Mouse (Mus musculus) ES-Bruce4 (cell line): ENCODE data around the gene Pyroxd2. TPM values are rescaled to one million over a fixed set of nuclear protein-coding genes. Genes with fewer than 3 reads are reported as not detected.

Experiments used
- H3K27ac ChIP-seq: 2 replicates; pipeline ENCODE4 v1.5.1; 2012; ENCODE audit warnings: low read length, inconsistent platforms; ENCODE audit not compliant: insufficient read depth
- H3K27me3 ChIP-seq: 2 replicates; pipeline ENCODE4 v1.6.1; 2012; ENCODE audit warnings: mild to moderate bottlenecking, low read length, inconsistent platforms; ENCODE audit not compliant: control insufficient read depth, poor library complexity, insufficient read depth, severe bottlenecking
- H3K36me3 ChIP-seq: 2 replicates; pipeline ENCODE4 v1.6.1; 2012; ENCODE audit warnings: inconsistent platforms, mild to moderate bottlenecking, low read length, moderate library complexity; ENCODE audit not compliant: control insufficient read depth, poor library complexity, insufficient read depth, severe bottlenecking
- H3K4me1 ChIP-seq: one replicate; pipeline ENCODE4 v1.8.1; 2011; ENCODE audit warnings: low read length; ENCODE audit not compliant: control insufficient read depth, insufficient read depth
- H3K4me3 ChIP-seq: 2 replicates; pipeline ENCODE4 v1.5.1; 2011; ENCODE audit warnings: low read depth, mild to moderate bottlenecking, low read length
- H3K9ac ChIP-seq: 2 replicates; pipeline ENCODE4 v1.6.1; 2012; ENCODE audit warnings: low read depth, mild to moderate bottlenecking, inconsistent platforms; ENCODE audit not compliant: poor library complexity, severe bottlenecking
- H3K9me3 ChIP-seq: replicated peaks from 2 replicates; pipeline ENCODE4 v1.6.1; 2012; ENCODE audit warnings: mild to moderate bottlenecking, low read length, inconsistent platforms; ENCODE audit not compliant: control insufficient read depth, poor library complexity, insufficient read depth, severe bottlenecking
- CTCF ChIP-seq: IDR thresholded peaks from one replicate; pipeline ENCODE4 v1.8.1; 2011; ENCODE audit warnings: low read depth, low read length
- EP300 ChIP-seq: IDR thresholded peaks from 2 replicates; pipeline ENCODE4 v1.6.1; 2011; ENCODE audit warnings: low read depth, low read length; ENCODE audit not compliant: insufficient read depth
- POLR2A ChIP-seq: IDR thresholded peaks from one replicate; pipeline ENCODE4 v1.8.1; 2011; ENCODE audit warnings: low read length; ENCODE audit not compliant: insufficient read depth
- polyA plus RNA-seq: library from polyadenylated mRNA; stranded (reverse); fragments of >200 nt; gene quantifications from 2 replicates; pipeline ENCODE4 v1.2.4, GENCODE M21; 2011; ENCODE audit warnings: low read depth; ENCODE audit not compliant: missing spikeins, insufficient read depth, insufficient read length

Gene Pyroxd2
- polyA plus RNA-seq, 1 experiment: 0.81 TPM

- no peak overlapping the region for H3K27ac ChIP-seq
- H3K4me1 ChIP-seq: no peaks in the 10 kb centered on the region
- H3K9ac ChIP-seq: no peak overlapping the region
- H3K27me3 ChIP-seq: no peaks in the 10 kb centered on the region
- H3K4me3 ChIP-seq: no peak overlapping the region
- H3K36me3 ChIP-seq: no peaks in the 10 kb centered on the region
- H3K9me3 ChIP-seq: no peaks in the 10 kb centered on the region
- TF ChIP-seq POLR2A (no peak), CTCF (no peak), EP300 (no peak)
Observed at GRCm38 (mm10) chr19:42718101-42718500, 34.5 kb downstream of the Pyroxd2 start.

- no peaks in the 10 kb centered on the region for H3K4me1 ChIP-seq
Observed at GRCm38 (mm10) chr19:42717668-42718067, 34.9 kb downstream of the Pyroxd2 start.

GRCm38 (mm10) chr19:42716507-42716906, 36.1 kb downstream of the Pyroxd2 start:
- Histone ChIP-seq H3K27me3 (no peaks in the 10 kb centered on the region), H3K36me3 (no peaks in the 10 kb centered on the region), H3K9me3 (no peaks in the 10 kb centered on the region), H3K9ac (no peak overlapping the region), H3K4me1 (no peaks in the 10 kb centered on the region), H3K4me3 (no peak overlapping the region), H3K27ac (no peak overlapping the region)
- TF ChIP-seq CTCF: no peak
- TF ChIP-seq EP300: no peak
- no peak for TF ChIP-seq POLR2A

More at GRCm38 (mm10) chr19:42717668-42718067, 34.9 kb downstream of the Pyroxd2 start:
- H3K27ac ChIP-seq: no peak overlapping the region
- no peaks in the 10 kb centered on the region for H3K27me3 ChIP-seq
- H3K4me3 ChIP-seq: no peak overlapping the region
- no peak for TF ChIP-seq EP300
- TF ChIP-seq POLR2A: no peak
- TF ChIP-seq CTCF: no peak
- H3K36me3 ChIP-seq: no peaks in the 10 kb centered on the region
- no peak overlapping the region for H3K9ac ChIP-seq
- no peaks in the 10 kb centered on the region for H3K9me3 ChIP-seq

- no peaks in the 10 kb centered on the region for H3K9me3 ChIP-seq
- no peak overlapping the region for H3K9ac ChIP-seq
- H3K27me3 ChIP-seq: no peaks in the 10 kb centered on the region
- H3K36me3 ChIP-seq: no peaks in the 10 kb centered on the region
- H3K27ac ChIP-seq: no peak overlapping the region
- no peaks in the 10 kb centered on the region for H3K4me1 ChIP-seq
- no peak overlapping the region for H3K4me3 ChIP-seq
- TF ChIP-seq POLR2A: no peak
Observed at GRCm38 (mm10) chr19:42713770-42714169, 38.8 kb downstream of the Pyroxd2 start.

- Histone ChIP-seq H3K9me3 (no peaks in the 10 kb centered on the region), H3K27me3 (no peaks in the 10 kb centered on the region), H3K36me3 (no peaks in the 10 kb centered on the region), H3K27ac (no peak overlapping the region), H3K4me3 (no peak overlapping the region), H3K9ac (no peak overlapping the region), H3K4me1 (no peaks in the 10 kb centered on the region)
- TF ChIP-seq POLR2A: no peak
- no peak for TF ChIP-seq EP300
- no peak for TF ChIP-seq CTCF
Observed at GRCm38 (mm10) chr19:42699426-42699825, 53.1 kb downstream of the Pyroxd2 start.

GRCm38 (mm10) chr19:42698576-42698975, 54.0 kb downstream of the Pyroxd2 start:
- H3K27me3 ChIP-seq: no peaks in the 10 kb centered on the region
- TF ChIP-seq POLR2A (no peak), EP300 (no peak), CTCF (no peak)
- H3K9me3 ChIP-seq: no peaks in the 10 kb centered on the region
- no peak overlapping the region for H3K4me3 ChIP-seq
- H3K4me1 ChIP-seq: no peaks in the 10 kb centered on the region
- no peaks in the 10 kb centered on the region for H3K36me3 ChIP-seq
- no peak overlapping the region for H3K9ac ChIP-seq
- H3K27ac ChIP-seq: no peak overlapping the region
